Mouse (Mus musculus) midbrain, embryonic 10.5 days (tissue): ENCODE data around the gene Olfr825. TPM values are rescaled to one million over a fixed set of nuclear protein-coding genes. Genes with fewer than 3 reads are reported as not detected.
"Not testable (repeated sequence)": the region's sequence is repeated elsewhere in the genome, so short reads cannot be mapped to it uniquely, and the experiment has no call there.

Source experiments
- DNase-seq: peaks from one replicate; pipeline ENCODE4 v3.0.0-alpha.2; 2017; ENCODE audit warnings: low spot score
- H3K27ac ChIP-seq: fragments of 300-500 bp; sonication (generic); replicated peaks from 2 replicates; pipeline ENCODE4 v1.5.1; 2016; ENCODE audit warnings: mild to moderate bottlenecking
- H3K27me3 ChIP-seq: fragments of 300-500 bp; sonication (generic); 2 replicates; pipeline ENCODE4 v1.6.1; 2016; ENCODE audit warnings: low read depth, mild to moderate bottlenecking; ENCODE audit not compliant: poor library complexity, severe bottlenecking
- H3K36me3 ChIP-seq: fragments of 300-500 bp; sonication (generic); 2 replicates; pipeline ENCODE4 v1.6.1; 2016; ENCODE audit warnings: mild to moderate bottlenecking, moderate library complexity
- H3K4me1 ChIP-seq: fragments of 300-500 bp; sonication (generic); 2 replicates; pipeline ENCODE4 v1.6.1; 2016
- H3K4me3 ChIP-seq: fragments of 300-500 bp; sonication (generic); 2 replicates; pipeline ENCODE4 v1.5.1; 2016; ENCODE audit warnings: mild to moderate bottlenecking, moderate library complexity
- H3K9me3 ChIP-seq: fragments of 300-500 bp; sonication (generic); replicated peaks from 2 replicates; pipeline ENCODE4 v1.6.1; 2016; ENCODE audit warnings: mild to moderate bottlenecking
- WGBS: fragments of 180-500 bp; shearing (Covaris S2); methylation state at CpG from one replicate; pipeline ENCODE4 v1.1.7; 2016; 5-methylcytosine and 5-hydroxymethylcytosine counted together
- polyA plus RNA-seq: library from polyadenylated mRNA; unstranded; fragments of >200 nt; fragmentation: Nextera tagmentation; extraction: Ambion mirVana; gene quantifications from 2 replicates; pipeline ENCODE4 v1.2.1, GENCODE M21; 2016

The Olfr825 gene
- not detected in 2 replicates for polyA plus RNA-seq

GRCm38 (mm10) chr10:130166666-130167065 lies at the start of gene Olfr825:
Gene Olfr825 (minus strand): TSS chr10:130166766.
- H3K27me3 ChIP-seq = no peaks in the 10 kb centered on the region
- no peak for DNase-seq
- H3K9me3 ChIP-seq = no peaks in the 10 kb centered on the region
- no peak within 1 kb of the TSS for H3K27ac ChIP-seq
- no peak within 1 kb of the TSS for H3K4me3 ChIP-seq
- no peaks in the 10 kb centered on the region for H3K4me1 ChIP-seq
- H3K36me3 ChIP-seq = no peaks in the 10 kb centered on the region

GRCm38 (mm10) chr10:130214303-130214702 lies 47.7 kb upstream of the Olfr825 start, which contains the start of gene Olfr827:
Gene Olfr827 (minus strand): TSS chr10:130214403.
- Histone ChIP-seq H3K27ac (no peak within 1 kb of the TSS), H3K27me3 (no peaks in the 10 kb centered on the region), H3K9me3 (no peaks in the 10 kb centered on the region), H3K4me3 (no peak within 1 kb of the TSS), H3K36me3 (no peaks in the 10 kb centered on the region), H3K4me1 (no peaks in the 10 kb centered on the region)
- WGBS = 81% methylated on average over 1 of the region's 1 CpGs
- no peak for DNase-seq

DNA sequence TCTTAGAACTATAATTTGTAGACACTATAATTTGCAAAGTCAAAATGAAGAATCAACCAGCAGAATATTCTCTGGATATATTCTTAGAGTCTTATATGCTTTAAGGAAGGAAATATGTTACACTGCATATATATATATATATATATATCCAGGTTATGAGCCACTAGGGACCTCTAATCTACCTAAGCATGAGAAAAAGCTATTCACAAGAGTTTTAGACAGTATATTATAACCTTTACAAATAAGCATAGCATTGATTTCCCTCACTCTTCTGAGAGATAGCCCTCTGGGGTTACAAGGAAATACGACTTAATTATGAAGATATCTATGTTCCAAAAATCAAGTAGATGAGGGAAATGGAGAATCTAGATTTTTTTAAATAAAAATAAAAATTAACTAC lies 17.5 kb upstream of the Olfr825 start, which contains the start of gene Olfr826:
TSS of gene Olfr826 (minus strand) at position 101 of the 400 bp plus-strand sequence.
- H3K27ac ChIP-seq = no peak within 1 kb of the TSS
- no peaks in the 10 kb centered on the region for H3K4me1 ChIP-seq
- no peak within 1 kb of the TSS for H3K4me3 ChIP-seq
- no peaks in the 10 kb centered on the region for H3K27me3 ChIP-seq
- H3K36me3 ChIP-seq = no peaks in the 10 kb centered on the region
- WGBS = 83% methylated on average over 1 of the region's 1 CpGs
- no peaks in the 10 kb centered on the region for H3K9me3 ChIP-seq
- no peak for DNase-seq

DNA sequence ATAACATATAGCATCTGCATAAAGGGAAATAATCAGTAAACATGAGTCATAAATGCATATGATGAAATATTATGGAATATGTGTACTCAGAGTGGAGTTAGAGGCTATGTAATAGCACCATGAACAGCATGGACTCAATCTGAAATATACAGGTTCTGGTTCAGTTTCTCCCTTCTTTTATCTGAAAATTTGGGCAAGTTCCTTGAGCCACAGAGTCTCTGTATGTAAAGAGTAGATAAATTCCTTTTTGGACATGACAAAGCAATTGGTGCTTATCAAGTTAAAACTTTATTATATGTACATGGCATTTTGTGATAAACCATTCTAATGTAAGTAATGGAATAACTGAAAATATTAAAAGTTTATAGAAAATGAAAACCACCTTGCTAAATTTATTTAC lies 1.4 kb downstream of the Olfr825 start:
- no peaks in the 10 kb centered on the region for H3K4me1 ChIP-seq
- H3K36me3 ChIP-seq = no peaks in the 10 kb centered on the region
- no peaks in the 10 kb centered on the region for H3K27me3 ChIP-seq
- H3K27ac ChIP-seq = no peak overlapping the region
- DNase-seq = no peak
- no peaks in the 10 kb centered on the region for H3K9me3 ChIP-seq
- H3K4me3 ChIP-seq = no peak overlapping the region

DNA sequence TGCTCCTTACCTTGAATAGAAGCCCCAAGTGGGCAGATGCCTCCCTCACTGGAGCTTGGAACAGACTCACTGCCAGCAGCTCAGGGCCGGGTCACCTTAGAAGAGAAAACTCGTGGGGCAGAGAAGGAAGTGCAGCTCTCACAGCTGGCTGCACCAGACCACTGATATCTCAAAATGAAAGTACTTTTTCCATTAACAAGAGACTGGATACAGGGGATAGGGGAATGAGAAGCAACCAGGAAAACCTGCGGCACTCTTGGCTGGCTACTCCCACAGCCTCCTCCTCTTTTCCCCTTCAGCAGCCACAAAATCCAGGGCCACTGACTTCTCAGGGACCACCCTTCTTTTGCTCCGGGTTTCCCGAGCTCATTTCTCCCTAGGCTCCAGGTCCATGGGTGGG lies 22.4 kb downstream of the Olfr825 start:
- 84% methylated on average over 5 of the region's 5 CpGs for WGBS
- Histone ChIP-seq H3K27me3 (no peaks in the 10 kb centered on the region), H3K4me1 (no peaks in the 10 kb centered on the region), H3K9me3 (no peaks in the 10 kb centered on the region), H3K36me3 (no peaks in the 10 kb centered on the region), H3K27ac (no peak overlapping the region), H3K4me3 (no peak overlapping the region)
- no peak for DNase-seq

DNA sequence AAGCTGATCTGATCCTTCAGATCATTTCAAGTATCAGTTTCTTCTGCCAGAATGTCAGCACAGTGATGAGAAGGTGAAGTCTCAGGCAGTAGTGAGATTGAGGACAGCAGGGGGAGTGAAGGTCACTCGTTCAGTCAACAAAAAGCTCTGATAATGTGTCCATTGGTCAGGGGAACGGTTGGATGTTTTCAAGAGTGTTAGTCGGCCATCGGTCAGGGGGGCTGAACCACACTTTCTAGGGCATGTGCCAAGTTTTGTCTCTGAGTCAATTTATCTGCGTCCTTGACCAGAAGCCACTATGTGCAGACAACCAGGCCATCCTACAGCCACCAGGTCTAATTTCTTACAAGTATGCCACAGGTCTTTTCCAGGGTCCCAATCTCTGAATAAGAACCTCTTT lies 24.1 kb downstream of the Olfr825 start:
- not testable (repeated sequence) for H3K4me1 ChIP-seq, H3K27ac ChIP-seq, H3K27me3 ChIP-seq, H3K9me3 ChIP-seq, H3K36me3 ChIP-seq, H3K4me3 ChIP-seq, DNase-seq
- WGBS = 94% methylated on average over 5 of the region's 5 CpGs

GRCm38 (mm10) chr10:130134811-130135210 lies 31.8 kb downstream of the Olfr825 start:
- Histone ChIP-seq H3K36me3 (no peaks in the 10 kb centered on the region), H3K4me1 (no peaks in the 10 kb centered on the region), H3K27me3 (no peaks in the 10 kb centered on the region), H3K4me3 (no peak overlapping the region), H3K27ac (no peak overlapping the region), H3K9me3 (no peaks in the 10 kb centered on the region)
- no peak for DNase-seq

DNA sequence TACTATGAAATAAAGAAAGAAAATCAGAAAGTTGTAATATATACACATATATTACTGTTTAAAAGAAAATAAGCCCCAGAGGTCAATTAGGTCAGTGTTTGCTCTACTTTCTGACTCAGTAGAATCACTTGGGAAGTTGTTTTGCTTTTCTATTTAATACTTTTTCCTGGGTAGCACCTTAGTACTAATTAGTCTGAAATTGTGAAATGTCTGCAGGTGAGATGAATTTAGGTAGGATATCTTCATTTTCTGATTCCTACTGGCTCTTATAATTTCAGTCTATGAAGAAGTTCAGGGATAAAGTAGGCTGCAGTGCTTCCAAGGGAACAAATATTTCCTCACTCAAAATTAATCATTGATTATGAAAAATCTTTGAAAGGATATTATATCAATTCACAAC lies 36.7 kb downstream of the Olfr825 start, which contains the start of gene Olfr824:
TSS of gene Olfr824 (minus strand) at position 101 of the 400 bp plus-strand sequence.
- H3K4me1 ChIP-seq, H3K9me3 ChIP-seq, H3K36me3 ChIP-seq, H3K27ac ChIP-seq, H3K4me3 ChIP-seq, H3K27me3 ChIP-seq, DNase-seq: not testable (repeated sequence)

DNA sequence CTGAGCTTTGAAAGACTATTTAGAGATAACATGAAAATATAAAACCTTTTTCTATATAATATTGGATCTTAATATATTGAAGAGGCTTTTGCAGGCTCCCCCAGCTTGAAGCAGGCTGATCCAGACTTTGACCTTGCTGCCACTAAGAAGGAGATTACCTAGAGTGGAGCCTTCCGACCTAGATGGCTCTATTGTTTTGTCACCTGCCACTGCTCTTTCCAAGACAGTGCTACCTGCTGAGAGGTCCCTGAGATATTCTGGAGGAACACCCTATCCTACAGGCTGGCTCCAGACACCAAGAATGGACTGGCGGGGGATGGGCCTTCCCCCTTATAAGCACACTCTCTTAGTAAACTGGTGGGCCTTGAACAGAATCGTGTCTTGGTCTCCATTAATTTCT lies 50.5 kb downstream of the Olfr825 start:
- not testable (repeated sequence) for H3K4me1 ChIP-seq, H3K4me3 ChIP-seq, H3K27ac ChIP-seq, H3K27me3 ChIP-seq, DNase-seq, H3K9me3 ChIP-seq, H3K36me3 ChIP-seq
- WGBS = 57% methylated on average over 3 of the region's 3 CpGs

DNA sequence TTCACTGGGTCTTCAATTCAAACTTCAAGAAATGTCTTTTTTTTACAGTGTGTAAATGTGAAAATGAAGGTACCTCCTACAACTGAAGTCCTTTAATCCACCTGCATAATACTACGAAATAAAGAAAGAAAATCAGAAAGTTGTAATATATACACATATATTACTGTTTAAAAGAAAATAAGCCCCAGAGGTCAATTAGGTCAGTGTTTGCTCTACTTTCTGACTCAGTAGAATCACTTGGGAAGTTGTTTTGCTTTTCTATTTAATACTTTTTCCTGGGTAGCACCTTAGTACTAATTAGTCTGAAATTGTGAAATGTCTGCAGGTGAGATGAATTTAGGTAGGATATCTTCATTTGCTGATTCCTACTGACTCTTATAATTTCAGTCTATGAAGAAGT lies 51.3 kb downstream of the Olfr825 start, which contains the start of gene Olfr823:
TSS of gene Olfr823 (minus strand) at position 101 of the 400 bp plus-strand sequence.
- not testable (repeated sequence) for H3K9me3 ChIP-seq, H3K36me3 ChIP-seq, H3K27ac ChIP-seq, H3K4me1 ChIP-seq, H3K27me3 ChIP-seq, DNase-seq, H3K4me3 ChIP-seq
- WGBS = 84% methylated on average over 1 of the region's 1 CpGs

Other genes starting within 250 kb of the Olfr825 start
- not detected in 2 replicates for gene Olfr818, start 217.7 kb downstream of the Olfr825 start, polyA plus RNA-seq
- not detected in 2 replicates for gene Olfr819, start 199.5 kb downstream of the Olfr825 start, polyA plus RNA-seq
- not detected in 2 replicates for gene Olfr247, start 190.6 kb downstream of the Olfr825 start, polyA plus RNA-seq
- gene Gm10310, start 181.7 kb downstream of the Olfr825 start, polyA plus RNA-seq = not detected in 2 replicates
- not detected in 2 replicates for gene Olfr820, start 154.1 kb downstream of the Olfr825 start, polyA plus RNA-seq
- not detected in 2 replicates for gene Olfr821, start 136.4 kb downstream of the Olfr825 start, polyA plus RNA-seq
- gene Olfr822, start 95.6 kb downstream of the Olfr825 start, polyA plus RNA-seq = not detected in 2 replicates
- gene Olfr823, start 51.4 kb downstream of the Olfr825 start, polyA plus RNA-seq = not detected in 2 replicates
- not detected in 2 replicates for gene Olfr824, start 36.8 kb downstream of the Olfr825 start, polyA plus RNA-seq
- not detected in 2 replicates for gene Olfr826, start 17.4 kb upstream of the Olfr825 start, polyA plus RNA-seq
- not detected in 2 replicates for gene Olfr827, start 47.6 kb upstream of the Olfr825 start, polyA plus RNA-seq
- gene Neurod4, start 113.5 kb upstream of the Olfr825 start, polyA plus RNA-seq = 13.4 and 16.0 TPM in 2 replicates
- not detected in 2 replicates for gene Tespa1, start 156.1 kb upstream of the Olfr825 start, polyA plus RNA-seq
- gene Vmn2r84, start 227.6 kb upstream of the Olfr825 start, polyA plus RNA-seq = not detected in 2 replicates